Mouse (Mus musculus) cerebellum, postnatal 25 days (tissue): Measurements from ENCODE around the gene Zfr2.

Source experiments
- DNase-seq, 2 experiments: peaks; one replicate each; pipeline ENCODE4 v3.0.0; 2021; ENCODE audit warnings: mixed read lengths in 2 of 2

The Zfr2 gene

GRCm38 (mm10) chr10:81232580-81233225 lies at the start of gene Zfr2:
Gene Zfr2 (plus strand): TSS chr10:81233155.
- DNase-seq = peak; percentile 96 to 99

GRCm38 (mm10) chr10:81183805-81184204 lies 49.1 kb upstream of the Zfr2 start, which contains the start of gene 4930442H23Rik:
Gene 4930442H23Rik (minus strand): TSS chr10:81183849.
- DNase-seq = no peak

GRCm38 (mm10) chr10:81184765-81185164 lies 48.2 kb upstream of the Zfr2 start:
- DNase-seq = no peak

GRCm38 (mm10) chr10:81187161-81187560 lies 45.8 kb upstream of the Zfr2 start:
- DNase-seq = no peak

GRCm38 (mm10) chr10:81189821-81190220 lies 43.1 kb upstream of the Zfr2 start:
- no peak for DNase-seq

- peak in 1 of 2 experiments; percentile 71 for DNase-seq
Measured at GRCm38 (mm10) chr10:81190236-81190911, 42.6 kb upstream of the Zfr2 start.

- no peak for DNase-seq
Measured at GRCm38 (mm10) chr10:81190912-81191321, 42.0 kb upstream of the Zfr2 start.

GRCm38 (mm10) chr10:81191342-81191982 lies 41.5 kb upstream of the Zfr2 start:
- peak in 1 of 2 experiments; percentile 38 for DNase-seq

- peak; percentile 92 to 93 for DNase-seq
Measured at GRCm38 (mm10) chr10:81192270-81192967, 40.5 kb upstream of the Zfr2 start.

- peak; percentile 64 to 71 for DNase-seq
Measured at GRCm38 (mm10) chr10:81192968-81193501, 39.9 kb upstream of the Zfr2 start.

GRCm38 (mm10) chr10:81193991-81194774 lies 38.8 kb upstream of the Zfr2 start:
- peak; percentile 56 to 77 for DNase-seq

- no peak for DNase-seq
Measured at GRCm38 (mm10) chr10:81195300-81195699, 37.7 kb upstream of the Zfr2 start.

GRCm38 (mm10) chr10:81196470-81197065 lies 36.4 kb upstream of the Zfr2 start:
- DNase-seq = no peak

- DNase-seq = no peak
Measured at GRCm38 (mm10) chr10:81197305-81197704, 35.6 kb upstream of the Zfr2 start.

GRCm38 (mm10) chr10:81198230-81198629 lies 34.7 kb upstream of the Zfr2 start:
- DNase-seq = peak; percentile 69 to 81

GRCm38 (mm10) chr10:81198990-81199389 lies 34.0 kb upstream of the Zfr2 start:
- no peak for DNase-seq

- DNase-seq = no peak
Measured at GRCm38 (mm10) chr10:81200141-81200540, 32.8 kb upstream of the Zfr2 start.

GRCm38 (mm10) chr10:81200605-81201287 lies 32.2 kb upstream of the Zfr2 start:
- no peak for DNase-seq

GRCm38 (mm10) chr10:81201807-81202758 lies 30.9 kb upstream of the Zfr2 start, which contains the start of gene Nmrk2:
Gene Nmrk2 (minus strand): TSS chr10:81202051.
- DNase-seq = no peak
